Mouse (Mus musculus) CH12.LX (cell line): ENCODE results near the gene Crtc1. TPM values are rescaled to one million over a fixed set of nuclear protein-coding genes. Genes with fewer than 3 reads are reported as not detected.

ENCODE experiments used
- DNase-seq: peaks from one replicate; pipeline ENCODE4 v3.0.0-alpha.2; 2013; ENCODE audit errors: extremely low read depth
- H3K27ac ChIP-seq: 2 replicates; pipeline ENCODE4 v1.5.1; 2012; ENCODE audit warnings: low read depth, mild to moderate bottlenecking, control low read depth, moderate library complexity; ENCODE audit not compliant: insufficient read depth
- H3K27me3 ChIP-seq: replicated peaks from 2 replicates; pipeline ENCODE3; 2012; ENCODE audit warnings: inconsistent platforms
- H3K36me3 ChIP-seq, 2 experiments: replicated peaks in 1 of 2; 2 replicates each; pipeline versions ENCODE3 to v1.6.1; 2012; ENCODE audit warnings: inconsistent platforms in 1 of 2, low read length in 1 of 2, mild to moderate bottlenecking in 1 of 2, mixed read lengths in 1 of 2, moderate library complexity in 1 of 2; ENCODE audit not compliant: control insufficient read depth in 1 of 2, insufficient read depth in 1 of 2
- H3K4me1 ChIP-seq, 2 experiments: 2 replicates each; pipeline ENCODE4 v1.6.1; 2012; ENCODE audit warnings: inconsistent platforms in 1 of 2, moderate library complexity in 1 of 2; ENCODE audit not compliant: insufficient read depth in 2 of 2, control insufficient read depth in 1 of 2
- H3K4me2 ChIP-seq: 2 replicates; pipeline ENCODE4 v1.6.1; 2012; ENCODE audit warnings: low read depth, mild to moderate bottlenecking, control low read depth; ENCODE audit not compliant: poor library complexity, insufficient read depth, severe bottlenecking
- H3K4me3 ChIP-seq, 3 experiments: fragments of 150-350 bp in 1 of 3; sonication (generic) in 1 of 3; replicated peaks in 1 of 3; 2 replicates each; pipeline versions ENCODE3 to v1.5.1; 2011 to 2012; ENCODE audit warnings: low read depth in 2 of 3, low read length in 2 of 3, mild to moderate bottlenecking in 2 of 3, moderate library complexity in 2 of 3, control low read depth in 1 of 3, improper control_type of control experiment in 1 of 3, inconsistent platforms in 1 of 3, mixed read lengths in 1 of 3; ENCODE audit not compliant: poor library complexity in 1 of 3
- H3K79me2 ChIP-seq: replicated peaks from 2 replicates; pipeline ENCODE4 v1.6.1; 2012; ENCODE audit warnings: mild to moderate bottlenecking, moderate library complexity; ENCODE audit not compliant: control insufficient read depth, poor library complexity, insufficient read depth, severe bottlenecking; ENCODE audit errors: extremely low read depth
- H3K9ac ChIP-seq: 2 replicates; pipeline ENCODE4 v1.6.1; 2012; ENCODE audit warnings: low read depth, mild to moderate bottlenecking, control low read depth, moderate library complexity; ENCODE audit not compliant: insufficient read depth
- H3K9me3 ChIP-seq: replicated peaks from 2 replicates; pipeline ENCODE3; 2012; ENCODE audit warnings: low read length, inconsistent platforms, mixed read lengths
- BHLHE40 ChIP-seq: IDR thresholded peaks from 2 replicates; pipeline ENCODE4 v1.6.1; 2011; ENCODE audit warnings: mild to moderate bottlenecking, low read depth, low read length, improper control_type of control experiment
- CHD2 ChIP-seq: IDR thresholded peaks from 2 replicates; pipeline ENCODE4 v1.6.1; 2011; ENCODE audit warnings: low read length, improper control_type of control experiment
- CTCF ChIP-seq, 2 experiments: IDR thresholded peaks in 1 of 2; conservative IDR thresholded peaks in 1 of 2; 2 replicates each; pipeline ENCODE4 v1.5.1; 2011 to 2012; ENCODE audit warnings: low read depth in 2 of 2, low read length in 2 of 2, improper control_type of control experiment in 1 of 2, inconsistent platforms in 1 of 2, mild to moderate bottlenecking in 1 of 2, moderate library complexity in 1 of 2
- E2F4 ChIP-seq: IDR thresholded peaks from 2 replicates; pipeline ENCODE4 v1.6.1; 2011; ENCODE audit warnings: low read depth, low read length, improper control_type of control experiment; ENCODE audit not compliant: insufficient replicate concordance
- GABPA ChIP-seq: IDR thresholded peaks from 2 replicates; pipeline ENCODE4 v1.6.1; 2012; ENCODE audit warnings: low read depth, low read length, improper control_type of control experiment, inconsistent platforms; ENCODE audit not compliant: insufficient replicate concordance
- IRF4 ChIP-seq: IDR thresholded peaks from 2 replicates; pipeline ENCODE4 v1.6.1; 2014; ENCODE audit warnings: low read depth, mild to moderate bottlenecking, inconsistent platforms, low read length, improper control_type of control experiment
- JUN ChIP-seq: IDR thresholded peaks from 2 replicates; pipeline ENCODE4 v1.6.1; 2011; ENCODE audit warnings: low read depth, mild to moderate bottlenecking, low read length, improper control_type of control experiment, moderate library complexity; ENCODE audit not compliant: insufficient read depth
- JUND ChIP-seq: conservative IDR thresholded peaks from 2 replicates; pipeline ENCODE4 v1.6.1; 2011; ENCODE audit warnings: low read depth, low read length, improper control_type of control experiment
- MEF2A ChIP-seq: IDR thresholded peaks from 2 replicates; pipeline ENCODE4 v1.6.1; 2014; ENCODE audit warnings: low read depth, mild to moderate bottlenecking, inconsistent platforms, low read length, improper control_type of control experiment, borderline replicate concordance
- NELFE ChIP-seq: IDR thresholded peaks from 2 replicates; pipeline ENCODE4 v1.6.1; 2011; ENCODE audit warnings: low read depth, low read length, improper control_type of control experiment
- NRF1 ChIP-seq: IDR thresholded peaks from 2 replicates; pipeline ENCODE4 v1.6.1; 2014; ENCODE audit warnings: low read depth, mild to moderate bottlenecking, inconsistent platforms, low read length, improper control_type of control experiment, moderate library complexity
- POLR2A ChIP-seq: IDR thresholded peaks from 2 replicates; pipeline ENCODE4 v1.6.1; 2011; ENCODE audit warnings: low read depth, mild to moderate bottlenecking, improper control_type of control experiment, low read length
- RAD21 ChIP-seq: IDR thresholded peaks from 2 replicates; pipeline ENCODE4 v1.6.1; 2011; ENCODE audit warnings: low read depth, mild to moderate bottlenecking, low read length, improper control_type of control experiment, moderate library complexity
- RCOR1 ChIP-seq: conservative IDR thresholded peaks from 2 replicates; pipeline ENCODE4 v1.6.1; 2012; ENCODE audit warnings: low read depth, mild to moderate bottlenecking, inconsistent platforms, low read length, improper control_type of control experiment
- SIN3A ChIP-seq: IDR thresholded peaks from 2 replicates; pipeline ENCODE4 v1.6.1; 2012; ENCODE audit warnings: low read length, improper control_type of control experiment, inconsistent platforms
- USF2 ChIP-seq: conservative IDR thresholded peaks from 2 replicates; pipeline ENCODE4 v1.6.1; 2011; ENCODE audit warnings: low read depth, low read length, improper control_type of control experiment
- ZC3H11A ChIP-seq: IDR thresholded peaks from 2 replicates; pipeline ENCODE4 v1.6.1; 2012; ENCODE audit warnings: low read depth, mild to moderate bottlenecking, inconsistent platforms, low read length, improper control_type of control experiment
- ZMIZ1 ChIP-seq: IDR thresholded peaks from 2 replicates; pipeline ENCODE4 v1.6.1; 2012; ENCODE audit warnings: low read depth, mild to moderate bottlenecking, inconsistent platforms, low read length, improper control_type of control experiment
- ZNF384 ChIP-seq: IDR thresholded peaks from 2 replicates; pipeline ENCODE4 v1.6.1; 2012; ENCODE audit warnings: low read depth, low read length, improper control_type of control experiment, inconsistent platforms
- dilution Hi-C: fragments of 300-500 bp; cut with MboI; formaldehyde crosslinking; loops from 2 replicates; pipeline ENCODE4 v1.14.3; 2020; ENCODE audit warnings: low sequenced_read_pairs; ENCODE audit not compliant: extremely low pct_unique_long_range_greater_than_20kb, extremely low pct_ligation_motif_present
- in situ Hi-C: fragments of 300-500 bp; cut with MboI; formaldehyde crosslinking; loops from 3 replicates; pipeline ENCODE4 v1.14.3; 2019; ENCODE audit warnings: low sequenced_read_pairs, low pct_ligation_motif_present, low pct_unique_long_range_greater_than_20kb, mixed read lengths
- polyA plus RNA-seq: library from polyadenylated mRNA; unstranded; fragments of >175 nt; gene quantifications from 2 replicates; pipeline ENCODE4 v1.2.1, GENCODE M21; 2012; ENCODE audit warnings: low read depth; ENCODE audit not compliant: insufficient read length
- total RNA-seq, 2 experiments: library from RNA; depleted of rRNA; stranded (reverse); fragments of 300-350 nt in 1 of 2; fragments of >200 nt in 1 of 2; gene quantifications; 2 replicates each; pipeline ENCODE4 v1.2.3; 2012 to 2014

Gene Crtc1
- total and polyA plus RNA-seq, 3 experiments = 2.0 to 8.6 (median 2.2) TPM

DNA sequence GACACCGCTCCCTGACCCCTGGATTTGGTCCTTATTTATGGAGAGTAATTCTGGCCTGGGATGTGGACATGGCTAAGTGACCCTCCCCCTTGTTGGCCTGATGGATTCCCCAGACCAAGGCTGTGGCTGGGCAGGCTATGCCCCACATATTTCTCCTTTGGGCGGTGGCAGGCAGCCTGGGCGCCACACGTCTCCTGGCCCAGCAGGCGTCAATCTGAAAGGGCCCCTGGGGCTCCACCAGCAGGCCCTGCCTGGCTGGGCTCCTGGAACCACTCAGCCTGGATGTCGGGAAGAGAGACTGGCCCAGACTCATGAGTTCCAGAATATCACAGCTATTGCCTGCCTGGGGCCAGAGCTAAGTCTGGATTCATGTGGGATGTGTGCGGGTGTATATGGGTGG is 68.9 kb downstream of the Crtc1 start:
- TF ChIP-seq NRF1 (no peak), JUN (no peak), CHD2 (no peak), RAD21 (no peak), BHLHE40 (no peak), POLR2A (no peak), GABPA (no peak), ZMIZ1 (no peak), USF2 (no peak), MEF2A (no peak), CTCF (conservative IDR thresholded peaks at IDR 0.05 in 1 of 2, IDR thresholded peaks at IDR 0.05 in 1 of 2; ENCODE audit: low read depth in 2 of 2, low read length in 2 of 2) (no peak), IRF4 (no peak), ZNF384 (no peak), SIN3A (no peak), ZC3H11A (no peak), JUND (no peak), E2F4 (no peak)
- TF ChIP-seq, all 38 proteins: peak for 0
- peaks cover 9% of the 10 kb centered on the region for H3K27me3 ChIP-seq
- DNase-seq = no peak
- H3K79me2 ChIP-seq = no peaks in the 10 kb centered on the region
- in situ Hi-C loops = no loop called here
- H3K27ac ChIP-seq = no peak overlapping the region
- no peak overlapping the region for H3K9ac ChIP-seq
- dilution Hi-C loops = no loop called here
- H3K4me3 ChIP-seq = no peak overlapping the region
- H3K4me2 ChIP-seq = no peak overlapping the region
- H3K36me3 ChIP-seq = no peaks in the 10 kb centered on the region
- peaks cover 0 to 11% of the 10 kb centered on the region in 2 experiments; a peak in 2 of 4 replicates for H3K4me1 ChIP-seq
- H3K9me3 ChIP-seq = peaks cover 15% of the 10 kb centered on the region

DNA sequence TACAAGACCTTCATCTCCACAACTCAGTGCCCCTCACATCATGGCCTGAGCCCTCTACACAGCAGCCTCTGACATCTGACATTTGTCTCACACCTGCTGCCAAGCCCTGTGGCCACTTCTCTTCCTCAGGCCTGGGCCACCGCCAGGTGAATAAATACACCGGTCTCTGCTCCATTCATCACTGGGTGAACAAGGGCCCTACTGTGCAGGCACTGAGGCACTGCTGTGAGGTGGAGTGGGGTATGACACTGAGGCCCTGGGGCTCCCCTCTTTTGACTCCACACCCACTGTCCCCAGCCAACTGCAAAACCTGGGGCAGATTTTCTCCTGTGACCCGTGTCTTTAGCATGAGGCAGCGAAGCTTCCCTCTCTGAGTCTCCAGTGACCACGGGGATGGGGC is 72.8 kb downstream of the Crtc1 start:
- Histone ChIP-seq H3K27ac (no peak overlapping the region), H3K4me3 (no peak overlapping the region), H3K27me3 (peaks cover 8% of the 10 kb centered on the region), H3K9me3 (no peaks in the 10 kb centered on the region), H3K9ac (no peak overlapping the region), H3K36me3 (no peaks in the 10 kb centered on the region), H3K79me2 (no peaks in the 10 kb centered on the region), H3K4me1 (no peaks in the 10 kb centered on the region), H3K4me2 (no peak overlapping the region)
- dilution Hi-C loops = no loop called here
- DNase-seq = no peak
- TF ChIP-seq RCOR1 (no peak), NELFE (no peak), MEF2A (no peak), SIN3A (no peak), ZNF384 (no peak)
- in situ Hi-C loops = no loop called here
